Comparison of ENCODE assay signal across 8 mouse cellular contexts in the genomic region with DNA sequence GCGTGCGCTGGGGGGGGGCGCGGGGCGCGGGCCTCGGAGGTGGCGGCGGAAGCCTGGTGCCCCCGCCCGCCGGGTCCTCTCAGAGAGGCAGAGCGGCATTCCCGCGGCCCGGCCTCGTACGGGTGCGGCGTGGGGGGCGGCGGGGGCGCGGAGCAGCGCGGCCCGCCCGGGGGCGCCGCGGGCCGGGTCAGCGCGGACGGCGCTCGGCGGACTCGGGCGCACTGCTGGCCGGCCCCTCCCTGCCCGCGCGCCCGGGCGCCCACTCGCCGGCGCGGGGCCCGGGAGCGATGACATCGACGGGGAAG. TPM values are rescaled to one million over a fixed set of nuclear protein-coding genes. Genes with fewer than 3 reads are reported as not detected.
DNase-seq lines count a peak whose midpoint lies in the region; ATAC-seq and TF ChIP-seq lines count a peak whose summit lies in the region.

No protein-coding gene starts in this region.

- H3K27me3 ChIP-seq in heart, adult 2 months (ENCODE audit: control insufficient read depth, insufficient read depth, low read length): peaks cover 19% of the 10 kb centered on the region
- peaks cover 18% of the 10 kb centered on the region for H3K27me3 ChIP-seq in spleen, adult 2 months (ENCODE audit: control insufficient read depth, insufficient read depth, low read length)
- peaks cover 89% of the 10 kb centered on the region for H3K27me3 ChIP-seq in limb, embryonic 15.5 days
- H3K27me3 ChIP-seq in stomach, embryonic 16.5 days (ENCODE audit: control insufficient read depth, insufficient read depth, low read length): peaks cover 56% of the 10 kb centered on the region

- H3K9ac ChIP-seq in heart, adult 2 months (ENCODE audit: low read depth, low read length): peak overlapping the region; percentile 44
- no peak overlapping the region for H3K9ac ChIP-seq in limb, embryonic 15.5 days
- H3K9ac ChIP-seq in stomach, embryonic 16.5 days (ENCODE audit: low read length): peak overlapping the region; percentile 68

- no peak for DNase-seq in heart, adult 2 months
- DNase-seq in heart, postnatal 14 days: no peak
- DNase-seq in spleen, adult 2 months (ENCODE audit: low read depth in 1 of 2, low spot score in 2 of 2): no peak
- no peak for DNase-seq in spleen, postnatal 14 days (ENCODE audit: low spot score in 2 of 2)
- no peak for DNase-seq in c-Kit-positive CD71-positive TER-119-positive erythroid progenitor cells, embryonic 14.5 days (ENCODE audit: low spot score)
- no peak for DNase-seq in kidney, adult 9 months

- H3K4me3 ChIP-seq in heart, adult 2 months: peak overlapping the region; percentile 49
- peak overlapping the region; percentile 35; the same call in 1 of the 2 replicates for H3K4me3 ChIP-seq in spleen, adult 2 months (ENCODE audit: extremely low read depth, insufficient read depth, insufficient read length)
- peak overlapping the region; percentile 48 for H3K4me3 ChIP-seq in limb, embryonic 15.5 days
- peak overlapping the region; percentile 50 for H3K4me3 ChIP-seq in stomach, embryonic 16.5 days (replicated peaks; ENCODE audit: low read length)

- H3K27ac ChIP-seq in heart, adult 2 months: no peak overlapping the region
- no peak overlapping the region for H3K27ac ChIP-seq in spleen, adult 2 months (ENCODE audit: insufficient read depth, low read length)
- no peak overlapping the region for H3K27ac ChIP-seq in limb, embryonic 15.5 days
- H3K27ac ChIP-seq in stomach, embryonic 16.5 days (ENCODE audit: low read length): no peak overlapping the region

- H3K4me1 ChIP-seq in heart, adult 2 months (ENCODE audit: control insufficient read depth, insufficient read depth, low read length): no peaks in the 10 kb centered on the region
- H3K4me1 ChIP-seq in spleen, adult 2 months (ENCODE audit: control insufficient read depth, insufficient read depth, insufficient read length): peaks cover 4% of the 10 kb centered on the region; the same call in 1 of the 2 replicates
- H3K4me1 ChIP-seq in limb, embryonic 15.5 days: peaks cover 17% of the 10 kb centered on the region
- H3K4me1 ChIP-seq in stomach, embryonic 16.5 days (ENCODE audit: control insufficient read depth, insufficient read depth, low read length): peaks cover 12% of the 10 kb centered on the region

- no peaks in the 10 kb centered on the region for H3K9me3 ChIP-seq in limb, embryonic 15.5 days
- H3K9me3 ChIP-seq in stomach, embryonic 16.5 days (replicated peaks; ENCODE audit: control insufficient read depth, low read length): no peaks in the 10 kb centered on the region

- TF ChIP-seq EP300 in heart, adult 2 months (IDR thresholded peaks at IDR 0.05; ENCODE audit: insufficient read depth, low read depth, low read length): no peak

- TF ChIP-seq CTCF in heart, adult 2 months (IDR thresholded peaks at IDR 0.05): no peak
- TF ChIP-seq CTCF in spleen, adult 2 months (IDR thresholded peaks at IDR 0.05; ENCODE audit: extremely low read depth, insufficient read depth, insufficient read length, insufficient replicate concordance): no peak

- WGBS in heart, adult 2 months: under 1% methylated on average over 31 of the region's 54 CpGs
- WGBS in spleen, adult 2 months: 1% methylated on average over 39 of the region's 54 CpGs
- 0% methylated on average over 19 of the region's 54 CpGs for WGBS in limb, embryonic 15.5 days
- 1% methylated on average over 40 of the region's 54 CpGs for WGBS in stomach, embryonic 16.5 days

- no peaks in the 10 kb centered on the region for H3K36me3 ChIP-seq in heart, adult 2 months (ENCODE audit: control insufficient read depth, insufficient read depth, low read length)
- no peaks in the 10 kb centered on the region for H3K36me3 ChIP-seq in spleen, adult 2 months (ENCODE audit: control insufficient read depth, insufficient read depth, low read length)
- H3K36me3 ChIP-seq in limb, embryonic 15.5 days: no peaks in the 10 kb centered on the region
- H3K36me3 ChIP-seq in stomach, embryonic 16.5 days (ENCODE audit: control insufficient read depth, insufficient read depth, low read length): no peaks in the 10 kb centered on the region

- intact Hi-C loops in heart, adult 2 months (cut with DNase I): loop anchor here (5.0 kb wide), 1 partner anchor 148 kb away; the partner anchor contains the start of gene Dusp8
- intact Hi-C loops in heart, postnatal 14 days (cut with DNase I): no loop called here

- H3K4me2 ChIP-seq in limb, embryonic 15.5 days: peak overlapping the region; percentile 91
- peak overlapping the region; percentile 93 for H3K4me2 ChIP-seq in stomach, embryonic 16.5 days (ENCODE audit: low read depth, low read length)

- ATAC-seq in limb, embryonic 15.5 days (ENCODE audit: insufficient number of reproducible peaks, low FRiP score, low TSS enrichment, low read depth): peak; percentile 2; the same call in 1 of the 2 replicates
- no peak for ATAC-seq in stomach, embryonic 16.5 days (ENCODE audit: insufficient read depth, low FRiP score)

- no peaks in the 10 kb centered on the region for H3K79me2 ChIP-seq in heart, adult 2 months (replicated peaks; ENCODE audit: control insufficient read depth, insufficient read depth, low read length)

- TF ChIP-seq POLR2A in heart, adult 2 months (IDR thresholded peaks at IDR 0.05; ENCODE audit: insufficient read depth, low read depth, low read length): no peak
- TF ChIP-seq POLR2A in spleen, adult 2 months (IDR thresholded peaks at IDR 0.05; ENCODE audit: low read depth, low read length): no peak

RNA-seq across cellular contexts. Expression of gene Brsk2, which starts 0.2 kb away (rescaled TPM):
- total RNA-seq in heart, adult 2 months (2021): under 1 TPM; 0.07 to 0.18 TPM
- polyA plus RNA-seq in heart, adult 2 months (2012; rRNA removed): 0.20 and 0.23 TPM in 2 replicates
- under 1 TPM; 0.12 to 0.46 TPM for total RNA-seq in heart, postnatal 14 days (2021)
- 0.67 and 1.6 TPM in 2 replicates for polyA plus RNA-seq in spleen, adult 2 months (2012; rRNA removed)
- 0.55 and 0.95 TPM in 2 replicates for polyA plus RNA-seq in limb, embryonic 15.5 days (2015; fragmentation: Nextera tagmentation; extraction: Ambion mirVana)
- 1.4 TPM in 2 replicates for polyA plus RNA-seq in stomach, embryonic 16.5 days (2015; fragmentation: Nextera tagmentation; extraction: Ambion mirVana)

RNA-seq across cellular contexts. Expression of gene Tollip, which starts 31.4 kb away (rescaled TPM):
- 10 to 100 TPM; 50.2 to 54.2 TPM for total RNA-seq in heart, adult 2 months (2021)
- polyA plus RNA-seq in heart, adult 2 months (2012; rRNA removed): 66.3 and 95.4 TPM in 2 replicates
- total RNA-seq in heart, postnatal 14 days (2021): 10 to 100 TPM; 46.1 to 48.6 TPM
- polyA plus RNA-seq in spleen, adult 2 months (2012; rRNA removed): 40.8 and 49.4 TPM in 2 replicates
- polyA plus RNA-seq in limb, embryonic 15.5 days (2015; fragmentation: Nextera tagmentation; extraction: Ambion mirVana): 47.5 and 50.3 TPM in 2 replicates
- 52.0 and 62.6 TPM in 2 replicates for polyA plus RNA-seq in stomach, embryonic 16.5 days (2015; fragmentation: Nextera tagmentation; extraction: Ambion mirVana)
